Mouse (Mus musculus) ES-E14 (cell line): ENCODE measurements around the gene Hsd17b3.

Experiments used
- CHD2 ChIP-seq: IDR thresholded peaks from 2 replicates; pipeline ENCODE4 v1.6.1; 2014; ENCODE audit warnings: mild to moderate bottlenecking, low read depth, low read length, inconsistent platforms
- HCFC1 ChIP-seq: IDR thresholded peaks from 2 replicates; pipeline ENCODE4 v1.6.1; 2012; ENCODE audit warnings: low read length, inconsistent platforms, borderline replicate concordance; ENCODE audit not compliant: insufficient read depth
- MAFK ChIP-seq: IDR thresholded peaks from 2 replicates; pipeline ENCODE4 v1.6.1; 2014; ENCODE audit warnings: mild to moderate bottlenecking, low read depth, low read length, inconsistent platforms; ENCODE audit not compliant: insufficient read depth
- ZNF384 ChIP-seq: IDR thresholded peaks from 2 replicates; pipeline ENCODE4 v1.6.1; 2012; ENCODE audit warnings: low read depth, low read length, inconsistent platforms

DNA sequence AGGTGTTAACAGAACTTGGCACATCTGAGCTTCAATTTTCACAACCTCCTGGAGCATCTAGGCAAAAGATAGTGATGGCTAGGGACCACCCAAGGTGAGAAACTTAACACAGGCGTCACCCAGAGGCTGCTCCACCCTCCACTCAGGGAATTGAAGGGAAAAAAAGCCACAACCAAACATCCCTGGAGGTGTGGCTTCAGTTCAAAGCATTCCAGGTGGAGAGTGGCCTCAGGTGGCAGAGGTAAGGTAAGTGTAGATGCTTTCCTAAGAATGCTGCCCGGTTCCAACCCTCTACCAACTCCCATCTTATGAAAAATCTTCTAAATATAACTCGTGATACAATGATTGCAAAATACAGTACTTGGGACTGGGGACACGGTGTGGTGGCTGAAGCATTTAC is 57.8 kb downstream of the Hsd17b3 start:
- no peak for TF ChIP-seq MAFK
- no peak for TF ChIP-seq HCFC1
- TF ChIP-seq CHD2: no peak
- no peak for TF ChIP-seq ZNF384
